Comparison of ENCODE assay signal across 23 mouse cellular contexts in genomic region chr5:62205384-62205783, GRCm38 (mm10).
DNase-seq lines count a peak whose midpoint lies in the region; ATAC-seq and TF ChIP-seq lines count a peak whose summit lies in the region.
"Had no signal": no experiment of that assay in that cellular context is flagged by ENCODE, and none has a peak within 500 bp of the region (broad histone marks: within the 10 kb centered on the region; RNA-seq: fewer than 3 reads in every experiment).

No protein-coding gene starts in this region.

- no peaks in the 10 kb centered on the region for H3K27me3 ChIP-seq in hindbrain, embryonic 11.5 days (ENCODE audit: control insufficient read depth, insufficient read depth, low read length)
- H3K27me3 ChIP-seq in hindbrain, embryonic 10.5 days (ENCODE audit: insufficient read depth, poor library complexity, severe bottlenecking) = no peaks in the 10 kb centered on the region
- no peaks in the 10 kb centered on the region for H3K27me3 ChIP-seq in neural tube, embryonic 11.5 days (ENCODE audit: control insufficient read depth, insufficient read depth, low read length)
- no peaks in the 10 kb centered on the region for H3K27me3 ChIP-seq in forebrain, embryonic 16.5 days (replicated peaks; ENCODE audit: control insufficient read depth, insufficient read depth, low read length)
- H3K27me3 ChIP-seq in cerebellum, adult 2 months (ENCODE audit: control insufficient read depth, insufficient read depth, low read length) = no peaks in the 10 kb centered on the region
- H3K27me3 ChIP-seq: CH12.LX; embryonic facial prominence, embryonic 12.5 days had no signal

- H3K9me3 ChIP-seq in hindbrain, embryonic 11.5 days (ENCODE audit: control insufficient read depth, low read length) = no peaks in the 10 kb centered on the region
- no peaks in the 10 kb centered on the region for H3K9me3 ChIP-seq in hindbrain, embryonic 10.5 days
- H3K9me3 ChIP-seq in neural tube, embryonic 11.5 days (ENCODE audit: control insufficient read depth, low read length) = no peaks in the 10 kb centered on the region
- H3K9me3 ChIP-seq in forebrain, embryonic 16.5 days (ENCODE audit: control insufficient read depth, low read length) = no peaks in the 10 kb centered on the region
- H3K9me3 ChIP-seq: embryonic facial prominence, embryonic 12.5 days; heart, embryonic 10.5 days had no signal

- TF ChIP-seq POLR2A in cerebellum, adult 2 months (IDR thresholded peaks at IDR 0.05; ENCODE audit: borderline replicate concordance, insufficient read depth, low read length) = no peak

- no peak overlapping the region for H3K4me3 ChIP-seq in hindbrain, embryonic 11.5 days (ENCODE audit: low read depth, low read length)
- H3K4me3 ChIP-seq in hindbrain, embryonic 10.5 days = no peak overlapping the region
- H3K4me3 ChIP-seq in neural tube, embryonic 11.5 days (ENCODE audit: low read depth, low read length) = no peak overlapping the region
- H3K4me3 ChIP-seq in forebrain, embryonic 16.5 days (replicated peaks; ENCODE audit: low read length) = no peak overlapping the region
- H3K4me3 ChIP-seq in cerebellum, adult 2 months (replicated peaks; ENCODE audit: insufficient read depth, low read depth, low read length) = no peak overlapping the region
- H3K4me3 ChIP-seq: embryonic facial prominence, embryonic 12.5 days; heart, embryonic 10.5 days had no signal

- no peak for TF ChIP-seq CTCF in cerebellum, adult 2 months (IDR thresholded peaks at IDR 0.05; ENCODE audit: borderline replicate concordance, insufficient read depth, low read depth, low read length)

- no peak overlapping the region for H3K9ac ChIP-seq in hindbrain, embryonic 11.5 days (ENCODE audit: low read depth, low read length)
- H3K9ac ChIP-seq in neural tube, embryonic 11.5 days (ENCODE audit: low read length) = no peak overlapping the region
- H3K9ac ChIP-seq in forebrain, embryonic 16.5 days (replicated peaks; ENCODE audit: low read depth, low read length) = no peak overlapping the region
- H3K9ac ChIP-seq: embryonic facial prominence, embryonic 12.5 days had no signal

- ATAC-seq in hindbrain, embryonic 11.5 days (ENCODE audit: low FRiP score) = peak; percentile 60
- ATAC-seq in neural tube, embryonic 11.5 days (ENCODE audit: insufficient read depth, low FRiP score, low TSS enrichment) = peak; percentile 45; the same call in 1 of the 2 replicates
- ATAC-seq in forebrain, embryonic 16.5 days = peak; percentile 94
- ATAC-seq: activated CD4-positive, CD25-positive, alpha-beta regulatory T cell, adult 4 months; hindbrain, embryonic 16.5 days; inflammation-experienced regulatory T-cells, adult 6 months; intestine, postnatal 0 days; Patski had no signal

- H3K27ac ChIP-seq in hindbrain, embryonic 11.5 days (ENCODE audit: low read depth, low read length) = no peak overlapping the region
- no peak overlapping the region for H3K27ac ChIP-seq in hindbrain, embryonic 10.5 days
- H3K27ac ChIP-seq in neural tube, embryonic 11.5 days (ENCODE audit: low read depth, low read length) = no peak overlapping the region
- no peak overlapping the region for H3K27ac ChIP-seq in forebrain, embryonic 16.5 days (ENCODE audit: low read length)
- no peak overlapping the region for H3K27ac ChIP-seq in cerebellum, adult 2 months (ENCODE audit: insufficient read depth, low read length)
- H3K27ac ChIP-seq: embryonic facial prominence, embryonic 12.5 days; heart, embryonic 10.5 days had no signal

- no peak overlapping the region for H3K4me2 ChIP-seq in hindbrain, embryonic 11.5 days (replicated peaks; ENCODE audit: low read depth, low read length)
- H3K4me2 ChIP-seq in neural tube, embryonic 11.5 days (ENCODE audit: low read depth) = no peak overlapping the region
- H3K4me2 ChIP-seq in forebrain, embryonic 16.5 days (ENCODE audit: low read length) = no peak overlapping the region
- H3K4me2 ChIP-seq: embryonic facial prominence, embryonic 12.5 days had no signal

- WGBS in hindbrain, embryonic 11.5 days = 57% methylated on average over 2 of the region's 2 CpGs
- 68% methylated on average over 2 of the region's 2 CpGs for WGBS in hindbrain, embryonic 10.5 days
- WGBS in neural tube, embryonic 11.5 days = 65% methylated on average over 2 of the region's 2 CpGs
- 25% methylated on average over 2 of the region's 2 CpGs for WGBS in forebrain, embryonic 16.5 days
- WGBS in cerebellum, adult 2 months = 10% methylated on average over 2 of the region's 2 CpGs

- H3K36me3 ChIP-seq in hindbrain, embryonic 11.5 days (ENCODE audit: control insufficient read depth, insufficient read depth, low read length) = no peaks in the 10 kb centered on the region
- no peaks in the 10 kb centered on the region for H3K36me3 ChIP-seq in hindbrain, embryonic 10.5 days
- no peaks in the 10 kb centered on the region for H3K36me3 ChIP-seq in neural tube, embryonic 11.5 days (ENCODE audit: control insufficient read depth, insufficient read depth, low read length)
- no peaks in the 10 kb centered on the region for H3K36me3 ChIP-seq in forebrain, embryonic 16.5 days (ENCODE audit: control insufficient read depth, insufficient read depth)
- H3K36me3 ChIP-seq: embryonic facial prominence, embryonic 12.5 days; heart, embryonic 10.5 days had no signal

- no peak for DNase-seq in hindbrain, embryonic 11.5 days (ENCODE audit: low spot score)
- no peak for DNase-seq in hindbrain, embryonic 10.5 days (ENCODE audit: low spot score)
- DNase-seq in neural tube, embryonic 11.5 days (ENCODE audit: low spot score) = no peak
- DNase-seq in neural tube, embryonic 10.5 days (ENCODE audit: extremely low spot score, low spot score) = no peak
- DNase-seq in cerebellum, adult 2 months = no peak
- no peak for DNase-seq in c-Kit-positive CD71-positive TER-119-positive erythroid progenitor cells, embryonic 14.5 days (ENCODE audit: low spot score)
- DNase-seq: adrenal gland, postnatal 14 days; cerebellum, adult 11 months; cerebellum, adult 9-10 months; cerebellum, postnatal 25 days; gastrocnemius, postnatal 36 days; heart, adult 18-20 months; heart, postnatal 10 days; heart, postnatal 4 days had no signal

- no peaks in the 10 kb centered on the region for H3K4me1 ChIP-seq in hindbrain, embryonic 11.5 days (replicated peaks; ENCODE audit: control insufficient read depth, insufficient read depth, low read length)
- no peaks in the 10 kb centered on the region for H3K4me1 ChIP-seq in hindbrain, embryonic 10.5 days (replicated peaks)
- H3K4me1 ChIP-seq in neural tube, embryonic 11.5 days (ENCODE audit: control insufficient read depth, insufficient read depth, low read length) = no peaks in the 10 kb centered on the region
- no peaks in the 10 kb centered on the region for H3K4me1 ChIP-seq in forebrain, embryonic 16.5 days (replicated peaks; ENCODE audit: control insufficient read depth, insufficient read depth, low read length)
- H3K4me1 ChIP-seq in cerebellum, adult 2 months (ENCODE audit: control insufficient read depth, insufficient read depth, low read length) = no peaks in the 10 kb centered on the region
- H3K4me1 ChIP-seq: embryonic facial prominence, embryonic 12.5 days; heart, embryonic 10.5 days had no signal
